Mouse (Mus musculus) E14TG2a.4 (cell line): ENCODE measurements at regions not wholly inside any gene's neighbourhood (a gene's known extent, or its start where the extent isn't known, plus 50 kb on each side); places are given as distances from the start of the nearest gene placed in this dataset.

Experiments used
- CTCF ChIP-seq: conservative IDR thresholded peaks from 2 replicates; pipeline ENCODE4 v1.5.1; 2014; ENCODE audit warnings: low read length
- NANOG ChIP-seq: IDR thresholded peaks from 2 replicates; pipeline ENCODE4 v1.6.1; 2014; ENCODE audit warnings: borderline replicate concordance, low read length, mixed read lengths

GRCm38 (mm10) chr5:64666256-64666655 lies 136.9 kb upstream of the Klf3 start:
- no peak for TF ChIP-seq CTCF
- TF ChIP-seq NANOG, result no peak
